Mouse (Mus musculus) embryonic fibroblast, embryonic 13.5 days (primary cell): ENCODE measurements around the gene Gkap1.

ENCODE experiments used
- CTCF ChIP-seq: IDR thresholded peaks from 2 replicates; pipeline ENCODE4 v1.5.1; 2011; ENCODE audit warnings: mild to moderate bottlenecking, control low read depth, low read length, moderate library complexity, borderline replicate concordance; ENCODE audit not compliant: insufficient read depth
- POLR2A ChIP-seq: IDR thresholded peaks from 2 replicates; pipeline ENCODE4 v1.6.1; 2011; ENCODE audit warnings: low read depth, mild to moderate bottlenecking, control low read depth, low read length, moderate library complexity

DNA sequence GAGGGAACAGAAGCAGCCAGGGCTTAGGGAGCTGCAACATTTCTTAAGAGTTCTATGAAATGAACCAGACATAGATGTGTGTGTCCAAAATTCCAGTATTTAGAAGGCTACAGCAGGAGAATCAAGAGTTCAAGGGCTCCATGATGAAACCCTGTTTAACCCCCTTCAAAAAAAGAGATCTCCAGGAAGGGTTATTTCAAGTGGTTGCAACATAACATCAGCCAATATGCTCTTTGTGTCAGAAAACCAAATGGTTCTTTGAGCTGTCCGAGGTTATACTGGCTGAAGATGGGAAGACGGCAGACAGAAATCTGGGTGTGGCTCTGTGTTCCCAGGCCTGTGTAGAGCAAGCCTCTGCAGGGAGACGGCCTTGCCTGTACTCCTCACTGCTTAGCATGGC lies 20.1 kb upstream of the Gkap1 start:
- TF ChIP-seq CTCF (no peak), POLR2A (no peak)
